Mouse (Mus musculus) liver, postnatal 0 days (tissue): ENCODE results near the gene Wnt10b.

Experiments used
- CTCF ChIP-seq: sonication (generic); IDR thresholded peaks from 2 replicates; pipeline ENCODE4 v1.5.1; 2016; ENCODE audit warnings: antibody characterized with exemption, low read depth
- EP300 ChIP-seq: IDR thresholded peaks from 2 replicates; pipeline ENCODE4 v1.6.1; 2016; ENCODE audit warnings: antibody characterized with exemption, low read depth, mild to moderate bottlenecking

GRCm38 (mm10) chr15:98775533-98775932, 2.4 kb downstream of the Wnt10b start:
- TF ChIP-seq CTCF (no peak), EP300 (no peak)
